Mouse (Mus musculus) limb, embryonic 13.5 days (tissue): ENCODE results near the gene Lrrtm3. TPM values are rescaled to one million over a fixed set of nuclear protein-coding genes. Genes with fewer than 3 reads are reported as not detected.

Source experiments
- ATAC-seq: fragments of 200-750 bp; cut with Nextera tagmentation; 2 replicates; pipeline ENCODE4 v1.8.0; 2017; ENCODE audit warnings: low read depth, moderate number of reproducible peaks, moderate TSS enrichment; ENCODE audit not compliant: low FRiP score
- H3K27ac ChIP-seq: fragments of 300-500 bp; sonication (generic); 2 replicates; pipeline ENCODE4 v1.5.1; 2015; ENCODE audit warnings: inconsistent platforms, mild to moderate bottlenecking, moderate library complexity
- H3K27me3 ChIP-seq: fragments of 300-500 bp; sonication (generic); 2 replicates; pipeline ENCODE4 v1.6.1; 2015; ENCODE audit warnings: mild to moderate bottlenecking, inconsistent platforms
- H3K36me3 ChIP-seq: fragments of 300-500 bp; sonication (generic); 2 replicates; pipeline ENCODE4 v1.6.1; 2015; ENCODE audit warnings: inconsistent platforms, mild to moderate bottlenecking, moderate library complexity
- H3K4me1 ChIP-seq: fragments of 300-500 bp; sonication (generic); 2 replicates; pipeline ENCODE4 v1.6.1; 2015; ENCODE audit warnings: inconsistent platforms
- H3K4me2 ChIP-seq: fragments of 300-500 bp; sonication (generic); replicated peaks from 2 replicates; pipeline ENCODE4 v1.6.1; 2015; ENCODE audit warnings: inconsistent platforms, mild to moderate bottlenecking, moderate library complexity
- H3K4me3 ChIP-seq: fragments of 300-500 bp; sonication (generic); 2 replicates; pipeline ENCODE4 v1.5.1; 2015; ENCODE audit warnings: moderate library complexity, mild to moderate bottlenecking, inconsistent platforms
- H3K9ac ChIP-seq: fragments of 300-500 bp; sonication (generic); 2 replicates; pipeline ENCODE4 v1.6.1; 2015; ENCODE audit warnings: mild to moderate bottlenecking, inconsistent platforms
- H3K9me3 ChIP-seq: fragments of 300-500 bp; sonication (generic); 2 replicates; pipeline ENCODE4 v1.6.1; 2016; ENCODE audit warnings: inconsistent platforms
- WGBS: fragments of 180-500 bp; shearing (Covaris S2); methylation state at CpG from one replicate; pipeline ENCODE4 v1.1.7; 2015; 5-methylcytosine and 5-hydroxymethylcytosine counted together
- polyA plus RNA-seq: library from polyadenylated mRNA; unstranded; fragments of >200 nt; fragmentation: Nextera tagmentation; extraction: Ambion mirVana; gene quantifications from 2 replicates; pipeline ENCODE4 v1.2.1, GENCODE M21; 2015

The Lrrtm3 gene
- polyA plus RNA-seq, result 1.5 and 1.8 TPM in 2 replicates

DNA sequence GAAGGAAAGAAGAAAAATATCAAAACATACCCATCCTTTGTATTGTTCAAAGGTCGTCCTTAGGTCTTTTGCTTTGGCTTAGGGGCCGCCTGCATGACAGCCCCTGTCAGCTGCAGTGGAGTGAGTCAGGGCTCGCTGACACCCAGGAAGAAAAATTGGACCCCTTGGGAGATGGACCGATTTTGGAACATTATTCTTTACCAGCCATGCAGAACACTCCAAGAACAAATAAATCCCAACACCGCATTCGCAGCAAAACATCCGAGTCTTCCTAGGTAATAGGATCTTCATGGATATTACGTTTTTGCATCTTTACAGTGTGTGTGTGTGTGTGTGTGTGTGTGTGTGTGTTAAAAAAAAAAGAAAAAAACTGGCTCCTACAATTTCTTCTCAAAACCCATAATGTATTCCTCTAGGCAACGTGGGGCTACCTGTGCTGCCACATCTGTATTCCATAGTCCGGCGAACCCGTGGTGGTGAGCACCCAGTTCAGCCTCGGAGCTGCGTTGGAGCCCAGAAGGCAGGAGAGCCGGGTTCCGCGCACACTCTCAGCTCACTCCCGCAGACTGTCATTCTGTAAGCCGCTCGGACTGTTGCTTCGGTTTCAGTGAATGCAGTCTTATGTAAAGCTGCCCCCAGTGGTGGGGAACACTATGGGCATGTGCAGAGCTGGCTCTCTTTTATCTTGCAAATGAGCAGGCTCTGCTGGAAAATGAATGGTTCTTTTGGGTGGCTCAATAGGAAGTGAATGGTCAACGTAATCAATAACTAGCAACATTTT lies at the start of gene Lrrtm3:
Gene Lrrtm3 (minus strand): TSS at position 598 of the 781 bp plus-strand sequence.
- Histone ChIP-seq H3K4me2 (peak within 1 kb of the TSS; percentile 67), H3K4me1 (peaks cover 14% of the 10 kb centered on the region), H3K27ac (no peak within 1 kb of the TSS), H3K27me3 (peaks cover 59% of the 10 kb centered on the region), H3K4me3 (peak within 1 kb of the TSS; percentile 39), H3K9ac (no peak within 1 kb of the TSS), H3K9me3 (no peaks in the 10 kb centered on the region), H3K36me3 (no peaks in the 10 kb centered on the region)
- ATAC-seq, result peak; percentile 86
- 3% methylated on average over 22 of the region's 22 CpGs for WGBS

DNA sequence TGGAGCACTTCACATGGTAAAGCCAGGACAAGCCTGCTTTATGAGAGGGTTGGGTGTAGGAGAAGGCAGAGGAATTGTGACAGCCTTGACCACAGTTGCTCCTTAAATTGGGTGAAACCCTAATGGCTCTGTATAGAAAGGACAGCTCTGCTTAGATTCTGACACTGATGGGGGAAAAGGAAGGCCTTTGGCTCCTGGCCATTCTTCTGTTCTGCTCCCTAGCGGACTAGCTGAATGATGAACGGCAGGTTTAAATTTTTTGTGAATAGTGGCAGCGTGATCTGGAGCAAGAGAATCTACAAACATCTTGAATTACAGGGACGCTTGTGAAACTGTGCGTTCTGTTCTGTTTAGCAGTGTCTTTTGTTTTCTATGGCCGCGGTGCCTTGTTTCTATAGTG lies 45.4 kb upstream of the Lrrtm3 start:
- Histone ChIP-seq H3K27me3 (no peaks in the 10 kb centered on the region), H3K9me3 (no peaks in the 10 kb centered on the region), H3K4me2 (no peak overlapping the region), H3K4me1 (no peaks in the 10 kb centered on the region), H3K9ac (no peak overlapping the region), H3K4me3 (no peak overlapping the region), H3K27ac (peak overlapping the region; percentile 28; the same call in 1 of the 2 replicates), H3K36me3 (no peaks in the 10 kb centered on the region)
- ATAC-seq, result peak; percentile 44; the same call in 1 of the 2 replicates
- 55% methylated on average over 7 of the region's 7 CpGs for WGBS

DNA sequence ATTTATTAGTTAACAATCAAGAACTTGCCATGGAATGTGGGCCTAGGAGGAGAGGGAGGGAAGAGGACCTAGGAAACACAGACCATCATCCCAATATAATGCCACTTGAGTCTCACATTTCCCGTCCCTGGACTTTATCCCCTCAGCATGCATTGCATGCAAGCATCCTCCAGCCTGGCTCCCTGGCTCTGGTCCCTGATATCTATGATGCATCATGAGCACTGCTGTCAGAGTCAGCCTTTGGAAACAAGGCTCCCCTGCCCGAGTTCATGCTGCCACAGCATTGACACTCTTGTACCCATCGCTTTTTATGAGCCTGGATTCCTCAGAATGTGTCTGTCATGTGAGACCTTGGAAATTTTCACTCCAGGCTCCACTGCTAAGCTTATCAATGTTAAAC lies 43.4 kb upstream of the Lrrtm3 start:
- no peaks in the 10 kb centered on the region for H3K9me3 ChIP-seq
- no peak overlapping the region for H3K4me3 ChIP-seq
- H3K4me2 ChIP-seq, result no peak overlapping the region
- no peaks in the 10 kb centered on the region for H3K36me3 ChIP-seq
- no peak overlapping the region for H3K9ac ChIP-seq
- no peak for ATAC-seq
- H3K27me3 ChIP-seq, result no peaks in the 10 kb centered on the region
- WGBS, result 65% methylated on average over 3 of the region's 3 CpGs
- no peaks in the 10 kb centered on the region for H3K4me1 ChIP-seq
- H3K27ac ChIP-seq, result no peak overlapping the region

DNA sequence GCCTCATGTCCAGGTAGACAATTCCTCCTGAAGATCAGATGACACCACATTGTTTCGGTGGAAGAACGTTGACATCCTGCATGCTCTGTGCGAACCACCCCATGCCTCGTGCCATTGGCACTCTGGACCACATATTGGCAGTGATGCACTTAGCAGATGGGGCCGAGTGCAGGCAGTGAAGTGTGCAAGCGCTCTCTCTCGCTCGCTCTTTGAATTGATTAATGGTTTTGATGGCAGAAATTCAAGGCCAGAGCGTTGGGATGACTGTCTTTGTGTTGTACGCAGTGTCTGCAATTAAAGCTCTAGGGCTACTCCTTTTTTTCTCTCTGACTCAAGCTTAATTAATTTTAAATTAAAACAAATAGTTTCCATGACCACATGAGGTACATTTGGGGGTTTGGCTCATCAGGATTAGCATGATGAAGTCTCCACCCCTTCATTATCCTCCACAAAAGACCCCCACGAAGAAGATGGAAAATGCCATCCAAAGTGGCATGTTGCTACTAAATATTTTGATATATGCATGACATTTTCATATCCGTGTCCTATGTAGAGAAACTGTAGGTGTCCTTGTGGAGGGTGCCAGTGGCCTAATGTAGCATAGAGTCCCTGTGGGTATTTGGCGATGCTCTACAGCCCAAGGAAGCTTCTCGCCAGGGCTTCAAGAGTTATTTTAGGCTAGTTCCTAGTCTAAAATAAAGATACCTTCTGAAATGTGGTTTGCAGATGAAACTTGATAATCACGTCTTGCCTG lies 40.5 kb upstream of the Lrrtm3 start:
- H3K27ac ChIP-seq, result no peak overlapping the region
- H3K9me3 ChIP-seq, result no peaks in the 10 kb centered on the region
- ATAC-seq, result no peak
- H3K9ac ChIP-seq, result no peak overlapping the region
- H3K4me2 ChIP-seq, result no peak overlapping the region
- no peaks in the 10 kb centered on the region for H3K4me1 ChIP-seq
- 88% methylated on average over 15 of the region's 15 CpGs for WGBS
- H3K27me3 ChIP-seq, result no peaks in the 10 kb centered on the region
- H3K36me3 ChIP-seq, result no peaks in the 10 kb centered on the region
- H3K4me3 ChIP-seq, result no peak overlapping the region

DNA sequence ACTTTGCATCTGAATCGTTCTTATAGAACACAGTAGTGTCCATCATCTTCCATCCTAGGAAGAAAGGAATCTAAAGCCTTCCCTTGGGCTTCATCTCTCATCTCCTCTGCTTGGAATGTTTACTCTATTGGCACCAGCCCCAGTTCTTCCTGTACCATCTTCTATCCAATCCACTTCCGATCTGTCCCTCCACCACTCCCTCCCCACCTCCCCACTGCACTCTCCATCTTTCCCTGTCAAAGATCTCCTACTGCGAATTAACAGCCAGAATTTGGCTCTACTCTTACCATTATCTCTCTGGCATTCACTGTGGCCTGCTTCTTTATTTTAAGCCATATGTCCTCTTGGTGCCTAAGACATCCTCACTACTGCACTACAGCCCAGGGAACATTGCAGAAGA lies 28.8 kb upstream of the Lrrtm3 start:
- no peaks in the 10 kb centered on the region for H3K4me1 ChIP-seq
- no peak for ATAC-seq
- no peaks in the 10 kb centered on the region for H3K9me3 ChIP-seq
- no peak overlapping the region for H3K4me3 ChIP-seq
- WGBS, result 78% methylated on average over 3 of the region's 3 CpGs
- H3K36me3 ChIP-seq, result no peaks in the 10 kb centered on the region
- no peak overlapping the region for H3K9ac ChIP-seq
- no peak overlapping the region for H3K4me2 ChIP-seq
- H3K27ac ChIP-seq, result no peak overlapping the region
- no peaks in the 10 kb centered on the region for H3K27me3 ChIP-seq

DNA sequence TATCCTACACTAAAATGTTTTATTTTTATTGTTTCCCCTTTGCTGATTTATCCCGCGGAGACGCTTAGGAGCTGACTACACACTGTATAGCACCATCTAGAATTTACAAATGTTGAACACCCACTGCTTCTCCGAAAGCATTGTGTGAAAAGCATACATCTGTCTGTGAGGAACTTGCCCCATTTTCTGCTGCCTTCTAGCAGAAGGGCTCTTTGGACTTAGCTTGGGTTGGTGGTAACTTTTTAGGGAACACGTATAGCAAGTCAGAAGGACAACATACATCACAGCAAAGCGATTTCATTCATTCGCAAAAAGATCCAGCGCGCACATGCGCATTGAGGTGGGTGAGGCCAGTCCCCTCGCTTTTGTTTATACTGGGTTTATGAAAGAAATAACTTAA lies 25.2 kb upstream of the Lrrtm3 start:
- H3K27me3 ChIP-seq, result no peaks in the 10 kb centered on the region
- no peak for ATAC-seq
- 89% methylated on average over 11 of the region's 11 CpGs for WGBS

DNA sequence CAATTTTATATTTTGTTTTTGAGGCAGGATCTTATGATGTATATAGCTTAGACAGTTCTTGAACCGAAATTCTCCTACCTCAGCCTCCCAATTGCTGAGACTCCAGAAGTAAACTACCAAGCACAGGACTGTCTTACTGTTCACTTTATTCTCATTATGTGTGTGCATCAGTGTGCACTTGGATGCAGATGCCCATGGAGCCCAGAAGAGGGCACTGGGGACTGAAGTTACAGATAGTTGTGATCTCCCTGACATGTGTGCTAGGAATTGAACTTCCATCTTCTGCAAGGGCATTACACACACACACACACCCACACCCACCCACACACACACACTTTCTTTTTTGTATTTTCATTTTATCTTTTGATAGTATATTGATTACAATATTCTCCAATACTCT lies 6.5 kb upstream of the Lrrtm3 start:
- Histone ChIP-seq H3K36me3 (no peaks in the 10 kb centered on the region), H3K4me2 (no peak overlapping the region), H3K9ac (no peak overlapping the region), H3K4me1 (no peaks in the 10 kb centered on the region), H3K27ac (no peak overlapping the region), H3K9me3 (no peaks in the 10 kb centered on the region), H3K27me3 (peaks cover under 1% of the 10 kb centered on the region; the same call in 1 of the 2 replicates), H3K4me3 (no peak overlapping the region)
- WGBS, result 90% methylated on average over 1 of the region's 1 CpGs
- ATAC-seq, result no peak

More for the DNA sequence above, 25.2 kb upstream of the Lrrtm3 start:
- H3K27ac ChIP-seq, result no peak overlapping the region
- H3K9ac ChIP-seq, result no peak overlapping the region
- H3K9me3 ChIP-seq, result no peaks in the 10 kb centered on the region
- H3K4me1 ChIP-seq, result no peaks in the 10 kb centered on the region
- no peak overlapping the region for H3K4me2 ChIP-seq
- H3K4me3 ChIP-seq, result no peak overlapping the region
- no peaks in the 10 kb centered on the region for H3K36me3 ChIP-seq

DNA sequence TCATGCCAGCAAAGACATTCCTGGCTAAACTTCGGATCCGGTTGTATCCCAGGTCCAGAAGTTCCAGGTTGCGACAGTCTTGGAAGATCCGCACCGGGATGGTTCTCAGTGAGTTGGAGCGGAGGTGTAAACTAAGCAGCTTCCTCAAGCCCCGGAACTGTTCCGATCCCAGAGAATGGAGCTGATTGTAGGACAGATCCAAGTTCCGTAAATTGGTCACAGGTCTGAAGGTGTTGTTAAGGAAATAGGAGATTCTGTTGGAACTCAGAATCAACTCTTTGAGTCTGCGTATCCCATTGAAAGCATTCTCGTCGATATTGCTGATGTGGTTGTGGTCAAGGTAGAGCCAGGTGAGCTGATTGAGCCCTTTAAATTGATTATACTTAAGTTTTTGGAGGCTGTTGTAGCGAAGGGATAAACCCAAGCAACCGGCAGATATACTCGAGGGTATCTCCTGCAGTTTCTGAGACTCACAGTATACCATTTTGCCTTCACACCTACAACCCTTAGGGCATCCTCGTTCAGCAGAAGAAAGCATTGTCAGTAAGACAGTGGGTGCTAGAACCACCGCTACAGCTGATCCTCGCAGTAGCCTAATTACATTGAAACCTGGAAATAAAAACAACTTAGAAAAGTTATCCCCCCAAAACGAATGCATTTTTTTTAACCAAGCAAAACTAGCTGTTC lies 1.2 kb downstream of the Lrrtm3 start:
- peaks cover 63% of the 10 kb centered on the region for H3K27me3 ChIP-seq
- H3K9me3 ChIP-seq, result no peaks in the 10 kb centered on the region
- no peaks in the 10 kb centered on the region for H3K36me3 ChIP-seq
- H3K27ac ChIP-seq, result no peak overlapping the region
- WGBS, result 23% methylated on average over 19 of the region's 19 CpGs
- H3K4me1 ChIP-seq, result peaks cover 14% of the 10 kb centered on the region
- no peak overlapping the region for H3K9ac ChIP-seq
- ATAC-seq, result no peak
- H3K4me2 ChIP-seq, result peak overlapping the region; percentile 72
- H3K4me3 ChIP-seq, result no peak overlapping the region

DNA sequence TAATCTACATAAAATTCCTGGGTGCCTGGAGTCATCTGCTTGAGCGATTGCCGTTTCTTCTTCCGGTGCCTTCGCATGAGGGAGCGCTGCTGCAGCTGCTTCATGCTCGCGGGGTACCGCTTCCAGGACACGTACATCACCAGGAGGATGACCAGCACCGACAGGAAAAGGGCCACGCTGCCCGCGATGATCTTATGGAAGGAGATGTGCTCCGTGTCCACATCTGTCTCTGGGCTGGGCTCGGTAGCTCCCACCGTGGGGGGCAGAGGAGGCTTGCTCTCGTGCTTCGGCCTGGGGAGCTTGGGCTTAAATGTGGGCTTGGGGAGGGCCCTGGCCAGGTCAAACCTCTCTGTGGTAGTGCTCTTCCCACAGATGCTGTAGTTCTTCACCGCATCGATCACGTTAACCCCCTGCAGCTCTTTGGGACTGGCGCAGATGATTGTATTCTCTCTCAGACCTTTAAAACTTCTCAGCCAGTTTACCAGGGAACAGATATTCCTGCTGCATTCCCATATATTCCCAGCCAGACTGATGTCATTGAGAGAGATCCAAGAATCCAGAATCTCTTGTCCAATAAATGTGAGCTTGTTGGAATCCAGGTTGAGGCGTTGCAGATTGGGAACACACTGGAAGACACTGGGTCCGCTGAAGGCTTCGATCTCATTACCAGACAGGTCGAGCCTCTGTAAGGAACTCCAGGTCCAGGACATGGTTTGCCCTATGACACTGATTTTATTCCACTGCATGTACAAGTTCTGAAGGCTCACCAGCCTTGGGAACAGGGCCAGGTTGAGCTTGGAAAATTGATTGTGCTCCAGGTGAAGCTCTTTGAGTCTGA lies 1.9 kb downstream of the Lrrtm3 start:
- Histone ChIP-seq H3K9ac (peak overlapping the region; percentile 43; the same call in 1 of the 2 replicates), H3K4me1 (peaks cover 14% of the 10 kb centered on the region), H3K9me3 (no peaks in the 10 kb centered on the region), H3K27ac (no peak overlapping the region), H3K36me3 (no peaks in the 10 kb centered on the region), H3K4me3 (peak overlapping the region; percentile 43), H3K4me2 (peak overlapping the region; percentile 72), H3K27me3 (peaks cover 69% of the 10 kb centered on the region)
- no peak for ATAC-seq
- 4% methylated on average over 26 of the region's 26 CpGs for WGBS

DNA sequence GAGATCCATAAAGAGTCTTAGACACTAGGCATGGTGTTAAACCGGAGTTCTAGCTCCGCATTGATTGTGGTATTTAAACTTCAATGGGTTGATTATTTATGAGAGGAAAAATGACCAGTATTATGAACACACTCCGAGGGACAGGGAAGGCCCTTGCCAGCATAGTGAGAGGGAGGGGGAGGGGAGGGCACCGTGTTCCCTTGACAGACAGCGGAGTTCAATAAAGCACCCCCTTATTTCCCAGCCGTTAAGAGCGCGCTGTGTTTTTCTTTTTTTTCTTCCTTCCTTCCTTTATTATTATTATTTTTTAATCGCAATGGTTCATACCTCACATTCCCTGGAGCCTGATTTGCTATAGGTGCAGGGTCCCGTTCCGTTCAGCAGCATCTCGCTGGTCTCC lies 2.6 kb downstream of the Lrrtm3 start:
- Histone ChIP-seq H3K27me3 (peaks cover 73% of the 10 kb centered on the region), H3K27ac (no peak overlapping the region), H3K4me2 (peak overlapping the region; percentile 72), H3K9ac (peak overlapping the region; percentile 43; the same call in 1 of the 2 replicates), H3K9me3 (no peaks in the 10 kb centered on the region), H3K36me3 (no peaks in the 10 kb centered on the region), H3K4me1 (peaks cover 14% of the 10 kb centered on the region), H3K4me3 (peak overlapping the region; percentile 43)
- WGBS, result under 1% methylated on average over 12 of the region's 12 CpGs
- no peak for ATAC-seq

DNA sequence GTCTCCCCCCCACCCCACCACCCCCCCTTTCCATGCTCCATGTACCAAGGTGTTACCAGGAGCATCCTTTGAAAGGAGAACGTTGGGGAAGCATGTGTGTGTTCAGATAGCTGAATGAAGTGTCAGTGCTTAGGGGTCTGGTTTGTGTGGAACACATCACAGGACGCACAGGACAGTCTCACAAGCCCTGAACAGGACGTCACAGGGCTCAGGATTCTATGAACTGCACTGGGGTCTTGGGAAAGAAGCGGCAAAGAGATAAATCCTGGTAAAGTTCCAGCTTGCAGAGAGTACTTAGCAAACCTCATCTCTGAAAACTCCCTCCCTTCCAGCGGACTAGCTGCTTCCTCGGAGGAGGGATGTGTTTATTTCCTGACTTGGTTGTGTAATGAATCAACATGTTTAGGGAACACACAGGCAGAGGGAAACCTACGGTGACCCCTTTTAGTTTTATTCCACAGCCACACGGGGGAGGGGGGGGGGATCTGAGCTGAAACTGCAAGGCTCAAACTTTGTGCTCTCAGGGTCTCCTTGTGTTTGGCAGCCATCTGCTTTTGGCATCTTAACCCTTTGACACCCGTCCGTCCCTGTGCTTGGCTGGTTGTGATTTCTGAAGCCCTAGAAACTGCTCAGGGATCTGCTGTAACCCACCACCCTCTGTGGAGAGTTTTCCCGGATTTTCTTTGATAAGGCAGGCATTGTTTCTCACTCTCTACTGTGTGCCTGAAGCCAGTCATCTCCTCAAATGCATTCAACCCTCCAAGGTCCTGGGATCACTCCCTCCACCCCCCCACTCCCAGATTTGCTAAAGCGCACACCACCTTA lies 3.3 kb downstream of the Lrrtm3 start:
- Histone ChIP-seq H3K27ac (no peak overlapping the region), H3K4me3 (peak overlapping the region; percentile 43), H3K36me3 (no peaks in the 10 kb centered on the region), H3K4me1 (peaks cover 14% of the 10 kb centered on the region), H3K9ac (no peak overlapping the region), H3K27me3 (peaks cover 80% of the 10 kb centered on the region), H3K9me3 (no peaks in the 10 kb centered on the region), H3K4me2 (peak overlapping the region; percentile 72)
- no peak for ATAC-seq
- WGBS, result 5% methylated on average over 12 of the region's 12 CpGs
